8 mouse cellular contexts compared by ENCODE assay signal in genomic region chr6:31597136-31597460, GRCm38 (mm10). TPM values are rescaled to one million over a fixed set of nuclear protein-coding genes. Genes with fewer than 3 reads are reported as not detected.
DNase-seq lines count a peak whose midpoint lies in the region; ATAC-seq lines count a peak whose summit lies in the region.

No protein-coding gene starts in this region.

- H3K27me3 ChIP-seq in kidney, embryonic 14.5 days (ENCODE audit: control insufficient read depth, insufficient read depth, low read length) = no peaks in the 10 kb centered on the region
- no peaks in the 10 kb centered on the region for H3K27me3 ChIP-seq in embryonic facial prominence, embryonic 13.5 days
- no peaks in the 10 kb centered on the region for H3K27me3 ChIP-seq in hindbrain, embryonic 12.5 days
- H3K27me3 ChIP-seq in midbrain, embryonic 14.5 days (ENCODE audit: control insufficient read depth, insufficient read depth, low read length) = no peaks in the 10 kb centered on the region

- H3K4me1 ChIP-seq in kidney, embryonic 14.5 days (ENCODE audit: control insufficient read depth, insufficient read depth, low read length) = peaks cover 27% of the 10 kb centered on the region
- H3K4me1 ChIP-seq in embryonic facial prominence, embryonic 13.5 days = peaks cover 28% of the 10 kb centered on the region
- peaks cover 37% of the 10 kb centered on the region for H3K4me1 ChIP-seq in hindbrain, embryonic 12.5 days
- peaks cover 22% of the 10 kb centered on the region for H3K4me1 ChIP-seq in midbrain, embryonic 14.5 days (ENCODE audit: control insufficient read depth, insufficient read depth, low read length)

- DNase-seq in kidney, adult 8-10 months = no peak
- no peak for DNase-seq in midbrain, embryonic 14.5 days
- DNase-seq in layer of hippocampus, adult 8-10 months (ENCODE audit: low spot score in 2 of 2) = no peak
- no peak for DNase-seq in layer of hippocampus, adult 9-10 months (ENCODE audit: low spot score)
- DNase-seq in left cerebral cortex, adult 8-10 months (ENCODE audit: low spot score in 2 of 2) = no peak

- ATAC-seq in kidney, embryonic 14.5 days (ENCODE audit: low FRiP score, low TSS enrichment) = no peak
- no peak for ATAC-seq in embryonic facial prominence, embryonic 13.5 days (ENCODE audit: insufficient number of reproducible peaks, insufficient read depth, low FRiP score, low TSS enrichment, low read depth)
- ATAC-seq in hindbrain, embryonic 12.5 days (ENCODE audit: low FRiP score) = no peak
- ATAC-seq in midbrain, embryonic 14.5 days (ENCODE audit: low FRiP score, low TSS enrichment) = peak; percentile 35; the same call in 1 of the 2 replicates

- H3K9ac ChIP-seq in kidney, embryonic 14.5 days (ENCODE audit: low read depth, low read length) = no peak overlapping the region
- 0 out of 2 replicates have a peak overlapping the region, but pooled peaks have one; percentile 36 for H3K9ac ChIP-seq in embryonic facial prominence, embryonic 13.5 days
- no peak overlapping the region; the same call in 1 of the 2 replicates for H3K9ac ChIP-seq in hindbrain, embryonic 12.5 days
- H3K9ac ChIP-seq in midbrain, embryonic 14.5 days (replicated peaks; ENCODE audit: low read length) = peak overlapping the region; percentile 13; the same call in 1 of the 2 replicates

- no peak overlapping the region for H3K4me3 ChIP-seq in kidney, embryonic 14.5 days (ENCODE audit: low read length)
- no peak overlapping the region for H3K4me3 ChIP-seq in embryonic facial prominence, embryonic 13.5 days
- H3K4me3 ChIP-seq in hindbrain, embryonic 12.5 days = no peak overlapping the region
- no peak overlapping the region for H3K4me3 ChIP-seq in midbrain, embryonic 14.5 days (replicated peaks; ENCODE audit: low read depth, low read length)

- no peaks in the 10 kb centered on the region for H3K9me3 ChIP-seq in kidney, embryonic 14.5 days (ENCODE audit: control insufficient read depth, low read length)
- no peaks in the 10 kb centered on the region for H3K9me3 ChIP-seq in embryonic facial prominence, embryonic 13.5 days
- no peaks in the 10 kb centered on the region for H3K9me3 ChIP-seq in hindbrain, embryonic 12.5 days (replicated peaks)
- no peaks in the 10 kb centered on the region for H3K9me3 ChIP-seq in midbrain, embryonic 14.5 days (ENCODE audit: control insufficient read depth, low read length)

- 33% methylated on average over 4 of the region's 4 CpGs for WGBS in kidney, embryonic 14.5 days
- WGBS in embryonic facial prominence, embryonic 13.5 days = 42% methylated on average over 4 of the region's 4 CpGs
- 14% methylated on average over 4 of the region's 4 CpGs for WGBS in hindbrain, embryonic 12.5 days
- WGBS in midbrain, embryonic 14.5 days = 4% methylated on average over 4 of the region's 4 CpGs

- no peaks in the 10 kb centered on the region for H3K36me3 ChIP-seq in kidney, embryonic 14.5 days (ENCODE audit: control insufficient read depth, insufficient read depth, low read length)
- H3K36me3 ChIP-seq in embryonic facial prominence, embryonic 13.5 days = no peaks in the 10 kb centered on the region
- no peaks in the 10 kb centered on the region for H3K36me3 ChIP-seq in hindbrain, embryonic 12.5 days
- no peaks in the 10 kb centered on the region for H3K36me3 ChIP-seq in midbrain, embryonic 14.5 days (ENCODE audit: control insufficient read depth, insufficient read depth, low read length)

- 0 out of 2 replicates have a peak overlapping the region, but pooled peaks have one; percentile 26 for H3K27ac ChIP-seq in kidney, embryonic 14.5 days (ENCODE audit: low read depth, low read length)
- H3K27ac ChIP-seq in embryonic facial prominence, embryonic 13.5 days = peak overlapping the region; percentile 55; the same call in 1 of the 2 replicates
- peak overlapping the region; percentile 80 for H3K27ac ChIP-seq in hindbrain, embryonic 12.5 days
- H3K27ac ChIP-seq in midbrain, embryonic 14.5 days (replicated peaks; ENCODE audit: low read depth, low read length) = peak overlapping the region; percentile 85

- H3K4me2 ChIP-seq in kidney, embryonic 14.5 days (replicated peaks; ENCODE audit: low read depth, low read length) = no peak overlapping the region; the same call in 1 of the 2 replicates
- H3K4me2 ChIP-seq in embryonic facial prominence, embryonic 13.5 days = peak overlapping the region; percentile 37
- peak overlapping the region; percentile 39 for H3K4me2 ChIP-seq in hindbrain, embryonic 12.5 days (replicated peaks)
- H3K4me2 ChIP-seq in midbrain, embryonic 14.5 days (ENCODE audit: low read length) = peak overlapping the region; percentile 20

RNA-seq across cellular contexts. Expression of gene Podxl, which starts 33.3 kb away (rescaled TPM):
- 34.6 and 41.0 TPM in 2 replicates for polyA plus RNA-seq in kidney, embryonic 14.5 days (2014; fragmentation: Nextera tagmentation; extraction: Ambion mirVana)
- polyA plus RNA-seq in embryonic facial prominence, embryonic 13.5 days (2015; fragmentation: Nextera tagmentation; extraction: Ambion mirVana) = 7.5 and 8.9 TPM in 2 replicates
- polyA plus RNA-seq in hindbrain, embryonic 12.5 days (2016; fragmentation: Nextera tagmentation; extraction: Ambion mirVana) = 15.6 and 15.7 TPM in 2 replicates
- polyA plus RNA-seq in midbrain, embryonic 14.5 days (2014; fragmentation: Nextera tagmentation; extraction: Ambion mirVana) = 6.7 and 10.3 TPM in 2 replicates
- 10 to 100 TPM; 17.8 to 20.8 (median 18.8) TPM for total RNA-seq in layer of hippocampus, adult 8-10 months (2022)
- total RNA-seq in left cerebral cortex, adult 8-10 months (2022) = 10 to 100 TPM; 20.1 to 23.1 (median 21.0) TPM

Comparison
In these comparisons a context has a peak if more than half of its experiments do, and no peak if none do; other contexts are left out.
1. H3K27ac ChIP-seq: peak in every context shown above with its lines; median percentile 85 in midbrain, embryonic 14.5 days; 80 in hindbrain, embryonic 12.5 days; 55 in embryonic facial prominence, embryonic 13.5 days; 26 in kidney, embryonic 14.5 days.
2. H3K9ac ChIP-seq: peak in embryonic facial prominence, embryonic 13.5 days (single experiment) and midbrain, embryonic 14.5 days (single experiment); none in kidney, embryonic 14.5 days (single experiment) and hindbrain, embryonic 12.5 days (single experiment).